Mouse (Mus musculus) midbrain, postnatal 0 days (tissue): ENCODE results near the gene Vmn2r63. TPM values are rescaled to one million over a fixed set of nuclear protein-coding genes. Genes with fewer than 3 reads are reported as not detected.
"Not testable (repeated sequence)": the region's sequence is repeated elsewhere in the genome, so short reads cannot be mapped to it uniquely, and the experiment has no call there.

Experiments used
- ATAC-seq: fragments of 200-750 bp; cut with Nextera tagmentation; 2 replicates; pipeline ENCODE4 v1.8.0; 2017; ENCODE audit warnings: moderate number of reproducible peaks, mild to moderate bottlenecking, moderate TSS enrichment, moderate library complexity; ENCODE audit not compliant: low FRiP score
- DNase-seq: peaks from one replicate; pipeline ENCODE4 v3.0.0-alpha.2; 2015; ENCODE audit warnings: low spot score
- H3K27ac ChIP-seq: fragments of 300-500 bp; sonication (generic); 2 replicates; pipeline ENCODE4 v1.5.1; 2014; ENCODE audit warnings: low read depth, mild to moderate bottlenecking, low read length, mixed read lengths
- H3K27me3 ChIP-seq: fragments of 300-500 bp; sonication (generic); 2 replicates; pipeline ENCODE4 v1.6.1; 2014; ENCODE audit warnings: low read length, control low read depth, mixed read lengths; ENCODE audit not compliant: insufficient read depth
- H3K36me3 ChIP-seq: fragments of 300-500 bp; sonication (generic); 2 replicates; pipeline ENCODE4 v1.6.1; 2014; ENCODE audit warnings: low read length, control low read depth, mixed read lengths; ENCODE audit not compliant: insufficient read depth
- H3K4me1 ChIP-seq: fragments of 300-500 bp; sonication (generic); 2 replicates; pipeline ENCODE4 v1.6.1; 2014; ENCODE audit warnings: mild to moderate bottlenecking, control low read depth, antibody characterized with exemption, low read length, mixed read lengths; ENCODE audit not compliant: insufficient read depth
- H3K4me2 ChIP-seq: fragments of 300-500 bp; sonication (generic); 2 replicates; pipeline ENCODE4 v1.6.1; 2014; ENCODE audit warnings: low read depth, mild to moderate bottlenecking, low read length, mixed read lengths; ENCODE audit not compliant: poor library complexity, severe bottlenecking
- H3K4me3 ChIP-seq: fragments of 300-500 bp; sonication (generic); 2 replicates; pipeline ENCODE4 v1.5.1; 2014; ENCODE audit warnings: low read depth, mild to moderate bottlenecking, low read length, moderate library complexity
- H3K9ac ChIP-seq: fragments of 300-500 bp; sonication (generic); replicated peaks from 2 replicates; pipeline ENCODE4 v1.6.1; 2014; ENCODE audit warnings: mild to moderate bottlenecking, low read length, moderate library complexity, mixed read lengths; ENCODE audit not compliant: poor library complexity, severe bottlenecking
- H3K9me3 ChIP-seq: fragments of 300-500 bp; sonication (generic); 2 replicates; pipeline ENCODE4 v1.6.1; 2016; ENCODE audit warnings: low read length, control low read depth
- CTCF ChIP-seq: IDR thresholded peaks from 2 replicates; pipeline ENCODE4 v1.5.1; 2016; ENCODE audit warnings: antibody characterized with exemption, mild to moderate bottlenecking
- WGBS: fragments of 180-500 bp; shearing (Covaris S2); extraction: QIAGEN DNeasy Blood & Tissue Kit; methylation state at CpG from one replicate; pipeline ENCODE4 v1.1.7; 2014; 5-methylcytosine and 5-hydroxymethylcytosine counted together
- polyA plus RNA-seq: library from polyadenylated mRNA; unstranded; fragments of >200 nt; fragmentation: Nextera tagmentation; extraction: Ambion mirVana; gene quantifications from 2 replicates; pipeline ENCODE4 v1.2.1, GENCODE M21; 2015
- total RNA-seq: library from RNA; depleted of rRNA; stranded (reverse); fragments of >200 nt; gene quantifications from 2 replicates; pipeline ENCODE4 v1.2.3, GENCODE M21; 2014; rRNA removed

The Vmn2r63 gene
- total RNA-seq (not detected in 2 replicates), polyA plus RNA-seq (not detected in 2 replicates)

GRCm38 (mm10) chr7:42933722-42934121 is at the start of gene Vmn2r63:
Vmn2r63 (minus strand) TSS chr7:42933822.
- not testable (repeated sequence) for H3K36me3 ChIP-seq, H3K4me1 ChIP-seq, H3K9ac ChIP-seq, ATAC-seq, H3K9me3 ChIP-seq, H3K4me2 ChIP-seq, DNase-seq, H3K4me3 ChIP-seq, H3K27ac ChIP-seq, H3K27me3 ChIP-seq

DNA sequence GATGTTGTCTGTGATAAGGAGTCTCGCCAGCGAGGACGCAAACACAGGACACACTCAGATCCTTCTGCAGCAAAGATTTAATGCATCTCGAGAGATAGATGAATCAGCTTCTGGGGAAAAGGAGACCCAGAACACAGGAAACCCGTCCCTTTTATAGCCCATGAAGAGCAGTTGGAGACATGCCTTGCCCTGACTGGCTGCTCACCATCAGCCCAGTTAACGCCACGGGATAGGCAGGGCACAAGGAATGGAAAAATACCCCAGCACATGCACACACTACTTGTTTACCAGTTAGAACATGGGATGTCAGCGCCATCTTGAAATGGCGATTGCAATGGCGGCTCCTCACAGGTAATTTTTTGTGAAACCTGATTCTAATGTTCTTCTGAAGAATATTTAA is 47.1 kb upstream of the Vmn2r63 start:
- ATAC-seq = no peak

GRCm38 (mm10) chr7:42980098-42980497 is 46.5 kb upstream of the Vmn2r63 start:
- Histone ChIP-seq H3K4me3 (no peak overlapping the region), H3K4me1 (no peaks in the 10 kb centered on the region), H3K27ac (no peak overlapping the region), H3K4me2 (no peak overlapping the region), H3K27me3 (no peaks in the 10 kb centered on the region), H3K9ac (no peak overlapping the region), H3K9me3 (peaks cover 56% of the 10 kb centered on the region), H3K36me3 (no peaks in the 10 kb centered on the region)
- TF ChIP-seq CTCF = no peak
- no peak for DNase-seq
- no peak for ATAC-seq
- 87% methylated on average over 11 of the region's 11 CpGs for WGBS

More for the DNA sequence above, 47.1 kb upstream of the Vmn2r63 start:
- no peak overlapping the region for H3K4me3 ChIP-seq
- peaks cover 56% of the 10 kb centered on the region for H3K9me3 ChIP-seq
- TF ChIP-seq CTCF = no peak
- no peaks in the 10 kb centered on the region for H3K27me3 ChIP-seq
- H3K36me3 ChIP-seq = no peaks in the 10 kb centered on the region
- WGBS = 86% methylated on average over 10 of the region's 10 CpGs
- H3K9ac ChIP-seq = no peak overlapping the region
- no peaks in the 10 kb centered on the region for H3K4me1 ChIP-seq
- DNase-seq = no peak
- no peak overlapping the region for H3K4me2 ChIP-seq
- H3K27ac ChIP-seq = no peak overlapping the region

- H3K4me1 ChIP-seq = no peaks in the 10 kb centered on the region
- no peaks in the 10 kb centered on the region for H3K36me3 ChIP-seq
- DNase-seq = no peak
- no peak for TF ChIP-seq CTCF
- H3K27me3 ChIP-seq = no peaks in the 10 kb centered on the region
- H3K9ac ChIP-seq = no peak overlapping the region
- ATAC-seq = no peak
- H3K4me2 ChIP-seq = no peak overlapping the region
- no peak overlapping the region for H3K27ac ChIP-seq
- no peak overlapping the region for H3K4me3 ChIP-seq
- WGBS = 68% methylated on average over 9 of the region's 9 CpGs
- H3K9me3 ChIP-seq = peaks cover 33% of the 10 kb centered on the region
Observed at GRCm38 (mm10) chr7:42965246-42965645, 31.6 kb upstream of the Vmn2r63 start.

DNA sequence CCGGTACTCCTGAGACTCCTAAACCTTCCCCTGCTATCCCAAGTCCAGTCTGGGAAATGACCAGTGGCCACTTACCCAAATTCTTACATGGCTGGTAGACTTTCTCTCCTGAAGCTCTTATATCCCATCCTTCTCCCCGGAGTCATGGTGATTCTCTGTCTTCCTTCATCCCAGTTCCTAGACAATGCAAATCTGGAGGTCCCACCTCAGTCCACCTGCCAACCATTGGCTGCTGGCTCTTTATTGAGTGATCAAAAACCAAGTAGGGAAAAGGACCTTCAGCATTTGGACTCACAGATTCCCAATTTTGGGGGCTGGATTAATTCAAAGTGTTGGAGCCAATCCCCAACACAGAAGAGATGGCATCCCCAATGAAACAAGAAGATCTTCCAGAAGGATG is 35.6 kb downstream of the Vmn2r63 start:
- H3K4me2 ChIP-seq, H3K4me3 ChIP-seq, H3K4me1 ChIP-seq, H3K9me3 ChIP-seq, H3K9ac ChIP-seq, ATAC-seq, H3K27me3 ChIP-seq, H3K27ac ChIP-seq, H3K36me3 ChIP-seq, DNase-seq: not testable (repeated sequence)
- WGBS = 86% methylated on average over 2 of the region's 2 CpGs

DNA sequence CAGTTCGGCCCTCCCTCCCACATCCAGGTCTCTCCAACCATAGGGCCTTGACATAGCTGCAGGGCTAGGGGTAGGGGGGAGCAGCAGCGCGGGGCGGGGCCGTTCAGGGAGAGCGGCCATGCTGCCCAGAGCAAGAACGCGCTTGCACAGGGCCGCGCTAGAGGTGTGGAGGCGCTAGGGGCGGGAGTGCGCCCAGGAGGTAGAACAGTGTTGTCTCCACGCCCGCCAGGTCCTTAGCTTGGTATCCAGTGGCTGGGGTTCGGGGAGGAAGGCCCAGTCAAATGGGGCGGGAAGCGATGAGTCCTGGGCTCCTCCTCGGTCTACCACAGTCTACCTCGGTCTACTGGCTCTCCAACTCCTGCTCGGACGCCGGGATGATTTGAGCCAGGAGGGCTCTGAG is 55.5 kb downstream of the Vmn2r63 start:
- Histone ChIP-seq H3K27me3 (no peaks in the 10 kb centered on the region), H3K9ac (no peak overlapping the region), H3K27ac (no peak overlapping the region), H3K9me3 (peaks cover 10% of the 10 kb centered on the region), H3K4me3 (no peak overlapping the region), H3K4me1 (no peaks in the 10 kb centered on the region), H3K36me3 (no peaks in the 10 kb centered on the region), H3K4me2 (no peak overlapping the region)
- 57% methylated on average over 22 of the region's 23 CpGs for WGBS
- ATAC-seq (no peak; the same call in 1 of the 2 replicates), DNase-seq (no peak)
- no peak for TF ChIP-seq CTCF

- ATAC-seq, H3K36me3 ChIP-seq, H3K4me1 ChIP-seq, H3K27ac ChIP-seq, H3K4me3 ChIP-seq, H3K4me2 ChIP-seq, H3K9ac ChIP-seq, DNase-seq, H3K9me3 ChIP-seq, H3K27me3 ChIP-seq: not testable (repeated sequence)
- WGBS = 78% methylated on average over 8 of the region's 8 CpGs
Observed at GRCm38 (mm10) chr7:42866801-42867458, 66.7 kb downstream of the Vmn2r63 start, which contains the start of gene Gm2381. Gm2381 (minus strand) TSS chr7:42867234.
